Mouse (Mus musculus) lung, adult 2 months (tissue): ENCODE results near the gene Zfp385b. TPM values are rescaled to one million over a fixed set of nuclear protein-coding genes. Genes with fewer than 3 reads are reported as not detected.

Source experiments
- DNase-seq: peaks from one replicate; pipeline ENCODE4 v3.0.0; 2022
- H3K4me1 ChIP-seq: fragments of 200-500 bp; 2 replicates; pipeline ENCODE4 v1.6.1; 2011; ENCODE audit warnings: low read length; ENCODE audit not compliant: control insufficient read depth, insufficient read depth
- H3K4me3 ChIP-seq: fragments of 200-500 bp; replicated peaks from 2 replicates; pipeline ENCODE3; 2011; ENCODE audit warnings: low read depth, mild to moderate bottlenecking, control low read depth, low read length; ENCODE audit errors: extremely low read depth
- CTCF ChIP-seq: fragments of 200-500 bp; IDR thresholded peaks from 2 replicates; pipeline ENCODE4 v1.5.1; 2011; ENCODE audit warnings: mild to moderate bottlenecking, low read length, control low read depth; ENCODE audit not compliant: insufficient read depth
- POLR2A ChIP-seq: fragments of 200-500 bp; IDR thresholded peaks from 2 replicates; pipeline ENCODE4 v1.6.1; 2011; ENCODE audit warnings: low read depth, mild to moderate bottlenecking, control low read depth, low read length, borderline replicate concordance; ENCODE audit errors: extremely low read depth
- WGBS: fragments of 180-500 bp; shearing (Covaris S2); methylation state at CpG from one replicate; pipeline ENCODE4 v1.1.7; 2018; 5-methylcytosine and 5-hydroxymethylcytosine counted together
- polyA plus RNA-seq: library from polyadenylated mRNA; depleted of rRNA; stranded (reverse); fragments of >200 nt; gene quantifications from 2 replicates; pipeline ENCODE4 v1.2.3, GENCODE M21; 2012

The Zfp385b gene
- polyA plus RNA-seq, 1 experiment = 5.2 TPM

- no peak for DNase-seq
- TF ChIP-seq POLR2A (no peak), CTCF (no peak)
- WGBS = 83% methylated on average over 4 of the region's 4 CpGs
Measured at GRCm38 (mm10) chr2:77498379-77498778, 321.1 kb downstream of the Zfp385b start.

DNA sequence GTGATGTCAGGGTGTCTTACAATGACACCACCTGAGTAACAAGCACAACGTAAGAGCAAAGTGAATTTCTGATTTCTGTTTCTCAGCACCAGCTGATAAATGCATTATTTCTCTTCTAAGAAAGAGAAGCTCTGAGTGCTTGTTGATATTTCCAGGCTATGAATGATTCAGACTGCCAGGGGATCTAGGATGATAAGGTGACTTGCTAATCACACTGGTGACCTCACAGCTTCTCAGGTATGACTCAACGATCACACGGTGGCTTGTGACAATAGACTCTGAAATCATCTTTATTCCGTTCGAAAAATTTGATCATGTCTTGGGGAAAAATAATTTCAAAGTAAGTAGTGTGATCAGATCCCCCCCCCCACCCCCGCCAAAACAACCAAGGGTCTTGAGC lies 321.5 kb downstream of the Zfp385b start:
- DNase-seq = no peak
- Histone ChIP-seq H3K4me1 (no peaks in the 10 kb centered on the region), H3K4me3 (no peak overlapping the region)
- WGBS = 86% methylated on average over 6 of the region's 6 CpGs
- TF ChIP-seq CTCF (no peak), POLR2A (no peak)

More at GRCm38 (mm10) chr2:77498379-77498778, 321.1 kb downstream of the Zfp385b start:
- no peak overlapping the region for H3K4me3 ChIP-seq
- no peaks in the 10 kb centered on the region for H3K4me1 ChIP-seq

DNA sequence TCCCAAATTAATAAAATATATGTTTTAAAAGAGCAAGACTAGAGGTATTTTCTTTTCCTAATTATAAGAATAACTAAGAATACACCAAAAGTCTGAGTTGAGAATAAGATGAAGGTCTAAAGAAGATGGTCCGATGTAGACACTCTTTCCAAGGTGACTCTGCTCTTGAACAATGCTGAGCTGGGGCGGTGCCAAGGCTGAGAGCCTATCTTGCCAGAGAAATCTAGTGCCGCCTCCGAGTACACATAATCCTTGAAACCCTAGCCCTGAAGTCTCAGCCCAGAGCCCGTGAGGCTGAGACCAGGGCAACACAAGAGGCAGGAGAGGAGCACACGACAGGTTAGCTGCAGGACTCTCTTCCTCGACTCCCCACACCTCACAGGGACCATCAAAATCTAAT lies 323.4 kb downstream of the Zfp385b start:
- Histone ChIP-seq H3K4me3 (no peak overlapping the region), H3K4me1 (no peaks in the 10 kb centered on the region)
- WGBS = 77% methylated on average over 7 of the region's 7 CpGs
- TF ChIP-seq POLR2A (no peak), CTCF (no peak)
- DNase-seq = no peak

- H3K4me1 ChIP-seq = no peaks in the 10 kb centered on the region
- H3K4me3 ChIP-seq = no peak overlapping the region
- 91% methylated on average over 4 of the region's 4 CpGs for WGBS
- no peak for DNase-seq
- TF ChIP-seq POLR2A (no peak), CTCF (no peak)
Measured at GRCm38 (mm10) chr2:77495344-77495743, 324.1 kb downstream of the Zfp385b start.

- H3K4me1 ChIP-seq = no peaks in the 10 kb centered on the region
- DNase-seq = no peak
- 88% methylated on average over 8 of the region's 8 CpGs for WGBS
- H3K4me3 ChIP-seq = no peak overlapping the region
- TF ChIP-seq POLR2A = no peak
- TF ChIP-seq CTCF = no peak
Measured at GRCm38 (mm10) chr2:77493695-77494094, 325.7 kb downstream of the Zfp385b start.

DNA sequence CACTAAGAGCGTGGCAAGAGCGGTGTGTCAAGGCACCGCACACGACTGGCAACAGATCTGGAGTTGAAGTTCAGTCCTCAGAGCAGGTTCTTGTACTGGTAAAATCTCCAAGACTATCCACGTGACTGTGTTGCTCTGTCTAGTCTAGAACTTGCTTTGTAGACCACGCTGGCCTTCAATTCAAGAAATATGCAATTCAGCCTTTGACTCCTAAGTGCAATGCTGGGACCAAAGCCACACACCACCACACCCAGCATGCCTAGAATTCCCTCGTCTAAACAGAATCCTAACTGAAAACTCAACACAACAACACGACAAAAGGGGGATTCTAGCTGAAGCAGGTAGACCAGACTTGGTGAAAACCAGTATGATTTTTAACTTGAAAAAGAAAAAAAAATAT lies 332.3 kb downstream of the Zfp385b start:
- no peak for DNase-seq
- 64% methylated on average over 8 of the region's 8 CpGs for WGBS
- Histone ChIP-seq H3K4me1 (peaks cover 2% of the 10 kb centered on the region), H3K4me3 (no peak overlapping the region)
- no peak for TF ChIP-seq POLR2A
- TF ChIP-seq CTCF = no peak

DNA sequence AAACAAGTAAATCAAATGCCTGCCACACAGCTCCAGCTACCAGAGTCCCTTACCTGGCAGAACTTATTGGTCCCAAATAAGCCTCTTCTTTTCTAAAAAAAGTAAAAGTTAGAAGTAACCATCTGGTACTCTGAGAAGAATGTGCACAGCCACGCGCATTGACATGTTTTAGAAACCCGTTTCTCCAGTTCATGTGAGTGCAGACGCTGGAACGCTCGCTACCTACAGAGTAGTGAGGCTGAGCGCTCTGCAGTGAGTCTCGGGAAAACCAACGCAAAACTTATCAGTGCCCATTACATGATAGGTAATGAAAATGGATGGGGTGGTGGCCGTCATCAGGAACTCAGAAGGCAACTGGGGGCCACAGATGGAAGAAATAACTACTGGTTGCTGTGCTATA lies 338.2 kb downstream of the Zfp385b start:
- TF ChIP-seq CTCF (no peak), POLR2A (no peak)
- WGBS = 67% methylated on average over 10 of the region's 10 CpGs
- no peak for DNase-seq
- Histone ChIP-seq H3K4me1 (no peaks in the 10 kb centered on the region), H3K4me3 (no peak overlapping the region)

DNA sequence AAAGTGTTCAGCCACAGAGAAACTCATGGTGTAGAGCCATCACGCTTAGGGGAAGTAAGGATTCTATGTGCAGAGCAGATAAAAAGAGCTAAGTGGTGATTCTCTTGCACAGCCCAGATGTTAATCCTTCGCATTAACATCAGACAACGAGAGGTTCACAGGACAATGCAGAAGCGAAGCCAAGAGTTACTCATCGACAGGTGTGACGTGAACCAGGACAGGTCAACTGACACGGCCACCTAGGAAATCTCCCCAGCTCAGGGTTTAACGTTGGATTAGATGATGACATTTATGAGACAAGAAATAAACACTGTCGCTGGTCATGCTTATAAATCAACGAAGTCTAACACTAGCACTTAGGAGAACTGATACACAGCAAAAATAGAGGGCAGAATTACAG lies 341.9 kb downstream of the Zfp385b start:
- H3K4me3 ChIP-seq = no peak overlapping the region
- no peaks in the 10 kb centered on the region for H3K4me1 ChIP-seq
- TF ChIP-seq CTCF (no peak), POLR2A (no peak)
- no peak for DNase-seq
- 58% methylated on average over 10 of the region's 10 CpGs for WGBS

DNA sequence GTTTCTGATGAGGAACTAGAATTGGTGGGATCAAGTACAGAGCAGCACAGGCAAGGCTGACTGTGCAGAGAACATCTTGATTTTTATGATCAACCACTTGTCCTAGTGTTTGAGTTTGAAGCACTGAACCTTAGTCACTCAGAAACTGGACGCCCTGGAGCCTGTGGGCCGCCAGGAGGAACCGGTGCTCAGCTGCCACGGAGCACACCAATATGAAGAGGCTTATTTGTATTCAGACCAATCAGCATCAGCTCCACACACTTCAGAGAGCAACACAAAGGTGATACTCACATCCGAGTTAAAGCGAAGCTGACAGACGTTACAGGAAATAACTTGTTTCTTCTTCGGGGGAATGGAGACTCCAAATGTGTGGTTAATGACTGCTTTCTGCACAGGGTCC lies 343.0 kb downstream of the Zfp385b start:
- no peaks in the 10 kb centered on the region for H3K4me1 ChIP-seq
- H3K4me3 ChIP-seq = no peak overlapping the region
- WGBS = 56% methylated on average over 8 of the region's 8 CpGs
- TF ChIP-seq CTCF (no peak), POLR2A (no peak)
- DNase-seq = no peak

DNA sequence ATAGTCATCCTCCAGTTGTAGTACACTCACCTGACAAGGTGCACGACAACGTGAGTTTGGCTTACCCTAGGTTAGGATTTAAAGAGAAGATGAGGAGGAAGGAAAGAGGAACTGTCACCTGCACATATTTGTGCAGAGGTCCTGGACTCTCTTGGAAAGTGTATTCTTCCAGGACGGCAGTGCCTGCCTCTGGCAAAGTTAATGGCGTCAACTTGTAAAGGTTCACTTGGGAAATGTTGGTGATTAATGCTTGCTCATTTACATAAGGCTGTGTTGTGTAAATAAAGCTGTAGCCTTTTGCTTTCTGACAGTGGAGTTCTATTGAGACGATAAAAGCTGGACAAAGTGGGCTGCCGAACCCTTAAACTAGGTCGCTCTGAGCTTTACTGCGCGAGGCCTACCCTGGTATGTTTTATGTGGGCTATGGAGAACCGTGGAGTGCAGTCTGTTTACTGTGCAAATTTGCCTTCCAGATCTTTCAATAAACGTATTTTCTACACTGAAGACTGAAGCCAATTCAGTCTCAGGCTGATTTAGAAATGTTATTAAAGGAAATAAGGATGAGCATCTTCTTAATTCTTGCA lies 347.1 kb downstream of the Zfp385b start:
- WGBS = 69% methylated on average over 11 of the region's 11 CpGs

More for the DNA sequence above, 347.1 kb downstream of the Zfp385b start:
- H3K4me3 ChIP-seq = no peak overlapping the region
- no peaks in the 10 kb centered on the region for H3K4me1 ChIP-seq
- DNase-seq = no peak
- TF ChIP-seq CTCF (no peak), POLR2A (no peak)
